Mouse (Mus musculus) small intestine, adult 2 months (tissue): ENCODE measurements around the gene Alg10b. TPM values are rescaled to one million over a fixed set of nuclear protein-coding genes. Genes with fewer than 3 reads are reported as not detected.
"Not testable (repeated sequence)": the region's sequence is repeated elsewhere in the genome, so short reads cannot be mapped to it uniquely, and the experiment has no call there.

ENCODE experiments used
- H3K27ac ChIP-seq: fragments of 200-500 bp; 2 replicates; pipeline ENCODE4 v1.5.1; 2012; ENCODE audit warnings: low read depth, low read length, control low read depth, inconsistent platforms; ENCODE audit not compliant: insufficient read depth
- H3K27me3 ChIP-seq: fragments of 200-500 bp; 2 replicates; pipeline ENCODE4 v1.6.1; 2012; ENCODE audit warnings: mild to moderate bottlenecking, moderate library complexity, low read length, inconsistent platforms; ENCODE audit not compliant: control insufficient read depth, insufficient read depth
- H3K36me3 ChIP-seq: fragments of 200-500 bp; 2 replicates; pipeline ENCODE4 v1.6.1; 2012; ENCODE audit warnings: mild to moderate bottlenecking, low read length, control low read depth, inconsistent platforms; ENCODE audit not compliant: control insufficient read depth, insufficient read depth
- H3K4me1 ChIP-seq: fragments of 200-500 bp; 2 replicates; pipeline ENCODE4 v1.6.1; 2012; ENCODE audit warnings: low read length, inconsistent platforms, mixed read lengths; ENCODE audit not compliant: control insufficient read depth, insufficient read depth, insufficient read length
- H3K4me3 ChIP-seq: fragments of 200-500 bp; 2 replicates; pipeline ENCODE4 v1.5.1; 2012; ENCODE audit warnings: low read depth, mild to moderate bottlenecking, control low read depth, inconsistent platforms, low read length, moderate library complexity
- CTCF ChIP-seq: fragments of 200-500 bp; IDR thresholded peaks from 2 replicates; pipeline ENCODE4 v1.5.1; 2012; ENCODE audit warnings: low read depth, mild to moderate bottlenecking, control low read depth, inconsistent platforms, low read length, moderate library complexity, mixed read lengths; ENCODE audit not compliant: insufficient replicate concordance, insufficient read length; ENCODE audit errors: extremely low read depth
- POLR2A ChIP-seq: fragments of 200-500 bp; IDR thresholded peaks from 2 replicates; pipeline ENCODE4 v1.6.1; 2012; ENCODE audit warnings: low read depth, mild to moderate bottlenecking, control low read depth, inconsistent platforms, low read length, moderate library complexity
- WGBS: fragments of 180-500 bp; shearing (Covaris S2); methylation state at CpG from one replicate; pipeline ENCODE4 v1.1.7; 2018; 5-methylcytosine and 5-hydroxymethylcytosine counted together
- polyA plus RNA-seq: library from polyadenylated mRNA; depleted of rRNA; stranded (reverse); fragments of >200 nt; gene quantifications from 2 replicates; pipeline ENCODE4 v1.2.3, GENCODE M21; 2012; rRNA removed

Gene Alg10b
- polyA plus RNA-seq: 1.9 and 2.7 TPM in 2 replicates

DNA sequence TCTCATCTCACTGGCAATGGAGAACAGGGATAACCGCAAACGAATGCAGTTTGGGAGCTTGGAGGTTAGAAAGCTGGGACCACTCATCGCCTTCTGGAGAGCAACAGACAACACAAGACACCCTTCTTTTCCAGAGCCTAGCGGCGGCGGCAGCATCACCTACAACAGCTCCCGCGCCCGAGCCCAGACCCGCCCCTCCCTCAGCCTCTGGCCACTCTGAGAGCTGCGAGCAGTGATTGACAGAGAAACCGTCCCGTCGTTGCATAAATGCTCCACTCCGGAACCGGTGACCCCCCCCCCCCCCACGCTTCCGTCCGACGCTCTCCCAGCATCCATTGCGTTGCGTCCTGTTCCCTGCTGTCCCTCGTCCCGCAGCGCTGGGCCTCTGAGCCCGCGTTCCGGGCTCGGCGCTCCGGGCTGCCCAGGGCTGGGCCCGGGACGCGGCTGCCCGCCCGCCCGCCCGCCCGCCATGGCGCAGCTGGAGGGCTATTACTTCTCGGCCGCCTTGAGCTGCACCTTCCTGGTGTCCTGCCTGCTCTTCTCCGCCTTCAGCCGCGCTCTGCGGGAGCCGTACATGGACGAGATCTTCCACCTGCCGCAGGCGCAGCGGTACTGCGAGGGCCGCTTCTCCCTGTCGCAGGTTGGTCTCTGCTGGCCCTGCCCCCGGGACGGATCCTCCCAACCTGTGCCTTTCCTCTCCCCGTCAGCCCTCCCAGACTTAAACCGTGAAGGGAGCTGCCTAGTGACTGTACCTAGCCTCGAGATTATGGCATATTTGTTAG, at the start of gene Alg10b:
Alg10b (plus strand) TSS at position 343 of the 782 bp plus-strand sequence.
- no peaks in the 10 kb centered on the region; the same call in 1 of the 2 replicates for H3K4me1 ChIP-seq

DNA sequence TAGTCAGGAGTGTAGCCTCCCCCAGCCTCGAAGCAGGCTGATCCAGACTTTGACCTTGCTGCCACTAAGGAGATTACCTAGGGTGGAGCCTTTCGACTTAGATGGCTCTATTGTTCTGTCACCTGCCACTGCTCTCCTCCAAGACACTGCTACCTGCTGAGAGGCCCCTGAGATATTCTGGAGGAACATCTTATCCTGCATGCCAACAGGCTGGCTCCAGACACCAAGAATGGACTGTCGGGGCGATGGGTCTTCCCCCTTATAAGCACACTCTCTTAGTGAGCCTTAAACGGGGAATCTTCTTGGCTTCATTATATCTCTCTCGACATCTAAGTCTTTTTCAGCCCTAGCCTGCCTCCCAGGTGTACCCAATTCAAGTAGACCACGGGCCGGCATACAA, 41.0 kb upstream of the Alg10b start:
- not testable (repeated sequence) for H3K27me3 ChIP-seq
- WGBS: 57% methylated on average over 8 of the region's 8 CpGs

More for the DNA sequence above, at the start of gene Alg10b:
- H3K27me3 ChIP-seq: no peaks in the 10 kb centered on the region
- WGBS: under 1% methylated on average over 53 of the region's 59 CpGs
- H3K27ac ChIP-seq: peak within 1 kb of the TSS; percentile 56
- peaks cover 15% of the 10 kb centered on the region for H3K36me3 ChIP-seq
- peak within 1 kb of the TSS; percentile 81 for H3K4me3 ChIP-seq
- TF ChIP-seq POLR2A (peak; percentile 52; the same call in 1 of the 2 replicates), CTCF (peak; percentile 21; the same call in 1 of the 2 replicates)

DNA sequence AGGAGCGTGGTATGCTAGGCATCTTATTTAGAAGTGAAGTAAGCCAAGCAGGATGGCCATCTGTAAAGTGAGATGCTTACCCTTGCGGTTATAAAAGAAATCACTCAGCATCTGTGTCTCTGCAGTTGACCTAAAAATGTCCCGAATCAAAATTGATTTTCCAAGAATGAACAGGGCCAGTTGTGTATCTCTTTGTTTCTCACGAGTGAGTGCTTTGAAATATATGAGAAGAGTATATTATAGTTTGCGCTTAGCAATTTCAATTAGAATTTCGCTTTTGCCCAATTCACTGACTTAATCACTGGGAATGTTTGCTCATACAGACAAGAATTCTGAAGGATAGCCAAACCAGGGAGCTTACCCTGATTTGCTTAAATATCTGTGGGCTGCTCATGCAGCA, 40.6 kb upstream of the Alg10b start:
- no peaks in the 10 kb centered on the region for H3K4me1 ChIP-seq
- H3K4me3 ChIP-seq: no peak overlapping the region
- H3K36me3 ChIP-seq: no peaks in the 10 kb centered on the region
- 79% methylated on average over 6 of the region's 6 CpGs for WGBS
- TF ChIP-seq CTCF (no peak), POLR2A (no peak)
- no peaks in the 10 kb centered on the region for H3K27me3 ChIP-seq
- H3K27ac ChIP-seq: no peak overlapping the region

More for the DNA sequence above, 41.0 kb upstream of the Alg10b start:
- H3K36me3 ChIP-seq, H3K4me1 ChIP-seq, H3K27ac ChIP-seq, H3K4me3 ChIP-seq: not testable (repeated sequence)

GRCm38 (mm10) chr15:90184743-90185142, 39.4 kb upstream of the Alg10b start:
- TF ChIP-seq CTCF: no peak
- TF ChIP-seq POLR2A: no peak
- H3K27me3 ChIP-seq: no peaks in the 10 kb centered on the region
- WGBS: 92% methylated on average over 3 of the region's 3 CpGs
- H3K36me3 ChIP-seq: no peaks in the 10 kb centered on the region
- H3K4me1 ChIP-seq: no peaks in the 10 kb centered on the region
- no peak overlapping the region for H3K27ac ChIP-seq
- H3K4me3 ChIP-seq: no peak overlapping the region

- Histone ChIP-seq H3K27me3 (no peaks in the 10 kb centered on the region), H3K4me1 (no peaks in the 10 kb centered on the region), H3K4me3 (no peak overlapping the region), H3K27ac (no peak overlapping the region), H3K36me3 (no peaks in the 10 kb centered on the region)
- no peak for TF ChIP-seq POLR2A
- no peak for TF ChIP-seq CTCF
- 69% methylated on average over 9 of the region's 9 CpGs for WGBS
Measured at GRCm38 (mm10) chr15:90189477-90189876, 34.6 kb upstream of the Alg10b start.

- TF ChIP-seq CTCF (no peak), POLR2A (no peak)
- WGBS: 77% methylated on average over 8 of the region's 8 CpGs
- H3K4me1 ChIP-seq: no peaks in the 10 kb centered on the region
- H3K4me3 ChIP-seq: no peak overlapping the region
- no peaks in the 10 kb centered on the region for H3K27me3 ChIP-seq
- no peak overlapping the region for H3K27ac ChIP-seq
- H3K36me3 ChIP-seq: no peaks in the 10 kb centered on the region
Measured at GRCm38 (mm10) chr15:90213946-90214345, 10.2 kb upstream of the Alg10b start.

GRCm38 (mm10) chr15:90214913-90215312, 9.2 kb upstream of the Alg10b start:
- Histone ChIP-seq H3K4me1 (no peaks in the 10 kb centered on the region), H3K4me3 (no peak overlapping the region), H3K27ac (no peak overlapping the region), H3K36me3 (no peaks in the 10 kb centered on the region), H3K27me3 (no peaks in the 10 kb centered on the region)
- WGBS: 7% methylated on average over 6 of the region's 6 CpGs
- TF ChIP-seq POLR2A (no peak), CTCF (no peak)
